Mouse (Mus musculus) intestine, embryonic 15.5 days (tissue): Measurements from ENCODE around the gene Tmub1. TPM values are rescaled to one million over a fixed set of nuclear protein-coding genes. Genes with fewer than 3 reads are reported as not detected.
"Not testable (repeated sequence)": the region's sequence is repeated elsewhere in the genome, so short reads cannot be mapped to it uniquely, and the experiment has no call there.

Experiments used
- ATAC-seq: fragments of 200-750 bp; cut with Nextera tagmentation; 2 replicates; pipeline ENCODE4 v1.8.0; 2017; ENCODE audit warnings: moderate TSS enrichment, moderate library complexity
- H3K27ac ChIP-seq: fragments of 300-500 bp; sonication (generic); 2 replicates; pipeline ENCODE4 v1.5.1; 2015; ENCODE audit warnings: mild to moderate bottlenecking, inconsistent platforms
- H3K27me3 ChIP-seq: fragments of 300-500 bp; sonication (generic); replicated peaks from 2 replicates; pipeline ENCODE4 v1.6.1; 2015; ENCODE audit warnings: inconsistent platforms
- H3K36me3 ChIP-seq: fragments of 300-500 bp; sonication (generic); 2 replicates; pipeline ENCODE4 v1.6.1; 2015; ENCODE audit warnings: inconsistent platforms
- H3K4me1 ChIP-seq: fragments of 300-500 bp; sonication (generic); replicated peaks from 2 replicates; pipeline ENCODE4 v1.6.1; 2015; ENCODE audit warnings: inconsistent platforms
- H3K4me2 ChIP-seq: fragments of 300-500 bp; sonication (generic); replicated peaks from 2 replicates; pipeline ENCODE4 v1.6.1; 2015; ENCODE audit warnings: mild to moderate bottlenecking, inconsistent platforms
- H3K4me3 ChIP-seq: fragments of 300-500 bp; sonication (generic); replicated peaks from 2 replicates; pipeline ENCODE4 v1.5.1; 2015; ENCODE audit warnings: inconsistent platforms
- H3K9ac ChIP-seq: fragments of 300-500 bp; sonication (generic); 2 replicates; pipeline ENCODE4 v1.6.1; 2015; ENCODE audit warnings: inconsistent platforms
- H3K9me3 ChIP-seq: fragments of 300-500 bp; sonication (generic); 2 replicates; pipeline ENCODE4 v1.6.1; 2016; ENCODE audit warnings: inconsistent platforms
- whole genome bisulfite sequencing: fragments of 180-500 bp; shearing (Covaris S2); methylation state at CpG from one replicate; pipeline ENCODE4 v1.1.7; 2015; 5-methylcytosine and 5-hydroxymethylcytosine counted together
- polyA plus RNA-seq: library from polyadenylated mRNA; unstranded; fragments of >200 nt; fragmentation: Nextera tagmentation; extraction: Ambion mirVana; gene quantifications from 2 replicates; pipeline ENCODE4 v1.2.1, GENCODE M21; 2015

The Tmub1 gene
- polyA plus RNA-seq, 1 experiment from 2014 or later: 22.4 TPM

DNA sequence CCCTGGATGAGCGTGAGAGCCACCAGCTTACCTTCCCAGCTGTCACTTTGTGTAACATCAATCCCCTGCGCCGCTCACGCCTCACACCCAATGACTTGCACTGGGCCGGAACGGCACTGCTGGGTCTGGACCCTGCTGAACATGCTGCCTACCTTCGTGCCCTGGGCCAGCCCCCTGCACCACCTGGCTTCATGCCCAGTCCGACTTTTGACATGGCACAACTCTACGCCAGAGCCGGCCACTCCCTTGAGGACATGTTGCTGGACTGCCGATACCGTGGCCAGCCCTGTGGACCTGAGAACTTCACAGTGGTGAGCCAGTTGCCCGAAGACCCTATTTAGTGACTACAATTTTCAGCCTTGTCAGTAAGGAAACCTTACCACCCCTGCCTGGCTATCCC is 33.7 kb downstream of the Tmub1 start:
- Histone ChIP-seq H3K4me2 (0 out of 2 replicates have a peak overlapping the region, but pooled peaks have one; percentile 12), H3K27me3 (no peaks in the 10 kb centered on the region), H3K4me3 (no peak overlapping the region), H3K36me3 (no peaks in the 10 kb centered on the region), H3K9me3 (no peaks in the 10 kb centered on the region), H3K27ac (no peak overlapping the region), H3K4me1 (peaks cover 14% of the 10 kb centered on the region), H3K9ac (no peak overlapping the region)
- ATAC-seq: no peak
- WGBS: 84% methylated on average over 13 of the region's 13 CpGs

DNA sequence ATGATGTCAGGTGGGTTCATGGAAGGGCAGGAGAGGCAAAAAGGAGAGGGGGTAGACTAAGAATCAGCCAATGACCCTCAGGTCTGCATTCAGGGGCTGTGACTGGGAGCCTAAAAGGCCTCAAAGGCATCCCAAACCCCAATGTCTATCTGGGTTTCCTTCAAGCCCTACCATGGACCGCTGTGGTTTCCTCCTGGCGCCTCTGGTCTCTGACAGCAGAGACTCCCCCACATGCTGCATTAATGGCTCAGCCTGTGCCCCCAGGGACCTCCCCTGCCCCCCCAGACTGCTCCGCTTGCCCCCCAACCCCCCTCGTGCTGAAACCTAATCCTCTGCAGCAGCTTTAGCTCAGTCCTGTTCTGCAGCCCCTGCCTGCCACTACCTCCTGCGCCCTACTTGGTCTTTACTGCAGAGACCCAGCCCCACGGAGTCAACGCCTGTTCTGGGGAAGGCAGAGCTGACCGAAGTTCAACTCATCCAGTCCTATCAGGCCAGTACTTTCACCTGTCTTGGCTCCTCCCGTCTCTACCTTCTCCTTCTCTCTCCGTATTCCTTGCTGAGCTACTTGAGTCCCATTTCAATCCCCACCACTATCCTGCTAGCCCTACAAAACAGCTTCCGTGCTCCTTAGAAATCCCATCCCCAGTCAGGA is 34.5 kb downstream of the Tmub1 start, which contains the start of gene Asic3:
Gene Asic3 (plus strand): TSS at position 351 of the 652 bp plus-strand sequence.
- Histone ChIP-seq H3K27ac (no peak within 1 kb of the TSS), H3K4me3 (no peak within 1 kb of the TSS), H3K9me3 (no peaks in the 10 kb centered on the region), H3K4me2 (0 out of 2 replicates have a peak within 1 kb of the TSS, but pooled peaks have one; percentile 12), H3K27me3 (no peaks in the 10 kb centered on the region), H3K4me1 (peaks cover 14% of the 10 kb centered on the region), H3K9ac (no peak within 1 kb of the TSS), H3K36me3 (peaks cover 4% of the 10 kb centered on the region)
- 35% methylated on average over 11 of the region's 11 CpGs for WGBS
- peak; percentile 60 for ATAC-seq

DNA sequence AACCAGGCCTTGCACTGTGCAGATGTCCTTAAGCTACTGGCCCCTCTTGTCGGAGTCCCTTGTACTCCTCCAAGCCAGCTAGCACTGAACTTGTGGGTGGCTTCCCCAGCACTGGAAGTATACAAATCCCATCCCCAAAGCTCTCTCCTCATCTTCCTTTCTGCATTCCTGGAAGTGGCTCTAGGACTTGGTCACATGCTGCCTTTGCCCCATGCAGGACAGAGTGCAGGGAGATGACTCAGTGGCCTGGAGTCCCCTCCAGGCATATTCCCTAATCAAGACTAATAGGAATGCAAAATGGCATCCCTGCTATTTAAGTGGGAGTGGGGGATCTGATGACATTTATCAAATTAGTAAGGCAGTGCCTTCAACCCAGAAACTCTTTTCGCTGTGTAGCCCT is 35.6 kb downstream of the Tmub1 start:
- Histone ChIP-seq H3K36me3 (peaks cover 8% of the 10 kb centered on the region), H3K4me1 (peaks cover 14% of the 10 kb centered on the region), H3K9me3 (no peaks in the 10 kb centered on the region), H3K27ac (no peak overlapping the region), H3K9ac (no peak overlapping the region), H3K27me3 (no peaks in the 10 kb centered on the region), H3K4me3 (no peak overlapping the region), H3K4me2 (no peak overlapping the region)
- 57% methylated on average over 2 of the region's 2 CpGs for WGBS
- no peak for ATAC-seq

DNA sequence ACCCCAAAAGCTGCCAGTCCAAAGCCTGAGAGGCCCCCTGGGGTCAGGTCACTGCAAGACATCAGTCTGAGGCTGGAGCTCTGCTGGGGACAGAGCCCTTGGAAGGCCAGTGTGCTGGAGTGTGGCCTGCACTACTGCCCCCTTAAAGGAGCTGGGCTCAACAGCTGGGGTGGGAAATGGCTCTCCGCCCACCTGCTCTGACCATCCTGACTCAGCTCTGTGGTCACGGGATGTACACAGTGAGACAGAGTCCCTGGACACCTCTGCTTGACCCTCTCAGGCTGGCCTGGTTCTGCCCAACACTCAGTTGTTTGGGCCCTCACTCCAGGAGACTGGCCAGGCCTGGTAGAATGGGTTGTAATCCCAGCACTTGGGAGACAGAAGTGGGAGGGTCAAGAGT is 38.2 kb downstream of the Tmub1 start:
- peaks cover 20% of the 10 kb centered on the region for H3K36me3 ChIP-seq
- H3K4me1 ChIP-seq: peaks cover 5% of the 10 kb centered on the region
- H3K27me3 ChIP-seq: no peaks in the 10 kb centered on the region
- H3K4me3 ChIP-seq: no peak overlapping the region
- H3K4me2 ChIP-seq: no peak overlapping the region
- WGBS: 79% methylated on average over 2 of the region's 2 CpGs
- no peak overlapping the region for H3K27ac ChIP-seq
- no peaks in the 10 kb centered on the region for H3K9me3 ChIP-seq
- no peak for ATAC-seq
- H3K9ac ChIP-seq: no peak overlapping the region

DNA sequence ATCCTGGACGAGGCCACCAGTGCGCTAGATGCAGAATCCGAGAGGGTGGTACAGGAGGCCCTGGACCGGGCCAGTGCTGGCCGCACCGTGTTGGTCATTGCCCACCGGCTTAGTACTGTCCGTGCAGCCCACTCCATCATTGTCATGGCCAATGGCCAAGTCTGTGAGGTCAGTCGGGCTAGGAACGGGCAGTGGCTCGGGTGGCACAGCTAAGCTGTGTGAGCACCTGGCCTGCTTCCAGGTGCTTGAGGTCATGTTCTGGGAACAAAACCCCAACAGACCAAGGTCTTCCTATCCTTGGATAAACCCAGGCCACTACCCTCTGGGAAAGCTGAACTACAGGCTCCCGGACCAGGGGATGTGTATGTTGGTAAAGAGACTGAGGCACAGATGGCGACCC is 39.0 kb downstream of the Tmub1 start:
- H3K27me3 ChIP-seq: no peaks in the 10 kb centered on the region
- 90% methylated on average over 13 of the region's 13 CpGs for WGBS
- no peaks in the 10 kb centered on the region for H3K9me3 ChIP-seq
- H3K27ac ChIP-seq: no peak overlapping the region
- H3K4me1 ChIP-seq: peaks cover 2% of the 10 kb centered on the region
- H3K9ac ChIP-seq: no peak overlapping the region
- no peak for ATAC-seq
- H3K4me2 ChIP-seq: no peak overlapping the region
- H3K4me3 ChIP-seq: no peak overlapping the region
- H3K36me3 ChIP-seq: peaks cover 20% of the 10 kb centered on the region

DNA sequence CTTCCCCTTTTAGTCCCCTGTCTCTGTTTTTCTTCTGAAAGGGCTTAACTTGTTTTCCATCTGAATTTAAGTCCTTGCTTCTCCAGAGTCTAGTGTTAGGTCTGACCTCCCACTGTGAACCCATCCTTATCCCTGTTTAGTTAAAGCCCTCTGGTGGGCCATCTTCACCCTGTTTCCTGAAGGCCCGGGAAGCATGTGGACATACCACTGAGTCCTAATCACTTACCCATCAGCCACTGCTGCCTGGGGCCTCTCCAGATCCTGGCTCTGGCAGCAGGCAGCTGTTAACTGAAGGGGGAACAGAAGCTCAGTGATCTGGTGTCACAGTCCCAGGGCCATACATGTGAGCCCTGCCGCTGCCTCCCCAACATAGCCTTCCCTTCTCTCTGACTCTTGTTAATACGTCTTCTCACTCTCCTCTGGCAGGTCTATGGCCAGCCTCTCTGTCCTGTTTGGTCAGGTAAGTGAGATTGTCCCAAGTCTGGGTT is 42.2 kb downstream of the Tmub1 start:
- Histone ChIP-seq H3K27ac (no peak overlapping the region), H3K4me1 (no peaks in the 10 kb centered on the region), H3K9ac (no peak overlapping the region), H3K4me2 (no peak overlapping the region), H3K36me3 (peaks cover 36% of the 10 kb centered on the region), H3K9me3 (no peaks in the 10 kb centered on the region), H3K4me3 (no peak overlapping the region), H3K27me3 (no peaks in the 10 kb centered on the region)
- WGBS: 68% methylated on average over 3 of the region's 3 CpGs
- ATAC-seq: no peak

DNA sequence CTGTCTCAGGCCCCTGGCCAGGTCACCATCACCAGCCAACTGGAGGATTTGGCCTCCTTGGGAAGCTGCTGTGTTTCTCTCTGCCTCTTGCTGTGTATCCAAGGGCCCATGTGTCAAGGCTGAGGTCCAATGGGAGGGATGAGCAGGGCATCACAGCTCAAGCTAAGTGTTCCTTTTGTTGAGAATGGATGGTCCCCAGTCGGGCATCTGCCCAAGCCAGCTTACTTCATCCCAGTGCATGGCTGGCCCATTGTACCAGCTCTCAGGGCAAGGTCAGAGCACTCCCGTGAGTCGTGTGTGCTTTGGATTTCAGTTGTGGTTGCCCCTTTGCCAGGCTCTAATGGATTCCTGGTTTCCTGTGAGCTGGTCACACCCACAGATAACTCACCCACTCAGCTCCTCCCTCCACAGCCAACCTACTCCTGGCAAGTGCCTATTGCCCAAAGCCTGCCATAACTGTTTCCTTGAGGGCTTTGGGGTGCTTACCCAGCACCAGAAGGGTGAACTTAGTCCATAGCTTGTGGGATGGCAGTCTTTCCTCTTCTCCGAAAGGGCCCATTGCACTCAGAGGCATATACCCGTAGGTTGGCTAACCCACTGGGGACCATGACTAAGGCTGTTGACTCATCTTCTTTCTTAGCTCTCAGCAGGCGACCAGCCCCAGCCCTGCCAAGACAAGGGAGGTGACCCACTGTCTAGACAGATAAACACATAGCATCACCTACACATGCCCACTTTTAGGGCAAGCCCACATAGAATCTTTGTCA is 42.9 kb downstream of the Tmub1 start:
- H3K4me2 ChIP-seq: no peak overlapping the region
- H3K27ac ChIP-seq: no peak overlapping the region
- H3K36me3 ChIP-seq: peaks cover 39% of the 10 kb centered on the region
- H3K9me3 ChIP-seq: no peaks in the 10 kb centered on the region
- ATAC-seq: no peak
- no peak overlapping the region for H3K9ac ChIP-seq
- WGBS: 86% methylated on average over 6 of the region's 6 CpGs
- no peaks in the 10 kb centered on the region for H3K4me1 ChIP-seq
- H3K4me3 ChIP-seq: no peak overlapping the region
- H3K27me3 ChIP-seq: no peaks in the 10 kb centered on the region

DNA sequence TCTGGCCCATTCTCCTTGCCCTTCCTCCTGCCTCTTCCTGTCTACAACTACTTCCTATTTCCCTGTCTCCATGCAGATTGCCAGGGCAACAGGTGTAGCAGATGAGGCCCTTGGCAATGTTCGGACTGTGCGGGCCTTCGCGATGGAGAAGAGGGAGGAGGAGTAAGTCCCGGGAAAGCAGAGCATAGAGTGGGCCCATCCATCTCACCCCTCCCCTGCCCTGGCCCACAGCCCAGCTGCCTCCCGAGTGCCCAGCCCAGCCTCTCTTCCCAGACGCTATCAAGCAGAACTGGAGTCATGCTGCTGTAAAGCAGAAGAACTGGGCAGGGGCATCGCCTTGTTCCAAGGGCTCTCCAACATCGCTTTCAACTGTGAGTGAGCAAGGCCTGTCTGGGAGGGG is 45.7 kb downstream of the Tmub1 start:
- WGBS: 80% methylated on average over 9 of the region's 9 CpGs

DNA sequence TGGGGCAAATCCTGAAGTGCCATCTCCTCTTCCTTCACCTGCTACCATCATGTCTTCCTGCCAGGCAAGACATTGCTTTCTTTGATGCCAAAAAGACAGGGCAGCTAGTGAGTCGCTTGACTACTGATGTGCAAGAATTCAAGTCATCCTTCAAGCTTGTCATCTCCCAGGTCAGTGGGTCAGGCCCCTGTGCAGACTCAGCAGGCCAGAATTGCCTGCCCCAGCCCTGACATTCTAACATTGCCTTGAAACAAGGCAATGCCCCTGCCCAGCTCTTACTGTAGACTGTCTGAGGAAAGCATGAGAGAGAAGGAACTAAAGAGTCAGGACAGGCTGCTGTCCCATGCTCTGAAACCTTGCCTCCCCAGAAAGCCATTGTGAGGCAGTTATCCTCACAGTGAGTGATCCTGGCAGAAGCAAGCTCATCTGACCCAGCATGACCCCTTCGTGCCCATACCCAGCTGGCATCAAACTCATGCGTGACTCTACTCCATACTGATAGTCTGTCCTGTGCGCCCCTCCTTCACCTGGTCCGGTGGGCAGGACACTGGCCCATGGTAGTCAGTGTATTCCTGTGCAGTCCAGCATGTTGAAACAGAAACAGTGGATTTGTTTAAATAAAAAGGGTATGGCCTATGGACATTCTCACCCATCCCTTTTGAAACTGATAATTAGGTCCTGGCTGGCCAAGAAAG is 46.6 kb downstream of the Tmub1 start:
- no peak for ATAC-seq
- no peaks in the 10 kb centered on the region for H3K4me1 ChIP-seq
- no peak overlapping the region for H3K4me3 ChIP-seq
- no peaks in the 10 kb centered on the region for H3K27me3 ChIP-seq
- 90% methylated on average over 5 of the region's 5 CpGs for WGBS
- peaks cover 23% of the 10 kb centered on the region; the same call in 1 of the 2 replicates for H3K36me3 ChIP-seq
- no peak overlapping the region for H3K9ac ChIP-seq
- no peak overlapping the region for H3K4me2 ChIP-seq
- no peaks in the 10 kb centered on the region for H3K9me3 ChIP-seq
- no peak overlapping the region for H3K27ac ChIP-seq

More for the DNA sequence above, 45.7 kb downstream of the Tmub1 start:
- H3K4me1 ChIP-seq: no peaks in the 10 kb centered on the region
- ATAC-seq: peak; percentile 29; the same call in 1 of the 2 replicates
- no peak overlapping the region for H3K4me2 ChIP-seq
- H3K9me3 ChIP-seq: no peaks in the 10 kb centered on the region
- H3K4me3 ChIP-seq: no peak overlapping the region
- peaks cover 32% of the 10 kb centered on the region; the same call in 1 of the 2 replicates for H3K36me3 ChIP-seq
- H3K27ac ChIP-seq: no peak overlapping the region
- no peaks in the 10 kb centered on the region for H3K27me3 ChIP-seq
- no peak overlapping the region for H3K9ac ChIP-seq

DNA sequence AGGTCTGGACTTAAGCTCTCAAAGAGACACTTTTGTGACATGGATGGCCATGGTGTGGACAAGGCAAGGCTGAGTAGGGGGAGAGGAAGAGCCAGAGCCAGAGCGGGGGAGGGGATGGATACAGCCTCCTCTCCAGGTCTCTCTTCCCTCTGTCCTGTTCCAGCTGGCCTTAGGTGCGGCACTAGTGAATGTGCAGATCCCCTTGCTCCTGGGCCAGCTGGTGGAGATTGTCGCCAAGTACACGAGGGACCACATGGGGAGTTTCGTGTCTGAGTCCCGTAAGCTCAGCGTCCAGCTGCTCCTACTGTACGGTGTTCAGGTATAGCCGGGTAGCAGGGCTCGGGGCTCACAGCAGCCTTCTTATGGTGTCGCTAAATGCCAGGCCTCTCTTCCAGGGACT is 47.3 kb downstream of the Tmub1 start:
- H3K4me2 ChIP-seq: no peak overlapping the region
- H3K9ac ChIP-seq: no peak overlapping the region
- no peak overlapping the region for H3K4me3 ChIP-seq
- 85% methylated on average over 11 of the region's 11 CpGs for WGBS
- no peak overlapping the region for H3K27ac ChIP-seq
- H3K36me3 ChIP-seq: peaks cover 20% of the 10 kb centered on the region; the same call in 1 of the 2 replicates
- ATAC-seq: no peak
- no peaks in the 10 kb centered on the region for H3K9me3 ChIP-seq
- H3K27me3 ChIP-seq: no peaks in the 10 kb centered on the region
- no peaks in the 10 kb centered on the region for H3K4me1 ChIP-seq

DNA sequence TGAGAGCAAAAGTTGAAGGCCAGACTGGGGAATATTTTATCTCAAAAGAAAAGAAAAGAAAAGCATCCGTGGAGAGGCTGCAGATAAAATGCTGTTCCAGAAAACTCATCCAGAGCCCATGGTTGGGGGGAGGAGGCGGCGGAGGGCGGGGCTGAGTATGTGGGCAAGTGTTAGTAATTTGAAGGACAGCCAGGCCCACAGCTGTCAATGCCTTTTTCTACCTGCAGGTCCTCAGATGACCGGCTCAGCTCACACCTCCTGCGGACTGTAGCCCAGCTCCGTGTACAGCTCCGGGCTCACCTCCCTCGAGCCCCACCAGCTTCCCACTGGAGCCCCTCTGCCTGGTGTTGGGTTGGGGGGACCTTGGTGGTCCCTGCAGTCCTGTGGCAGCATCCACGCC is 48.0 kb downstream of the Tmub1 start:
- Histone ChIP-seq H3K4me1 (no peaks in the 10 kb centered on the region), H3K4me3 (no peak overlapping the region), H3K9ac (no peak overlapping the region), H3K4me2 (no peak overlapping the region), H3K9me3 (no peaks in the 10 kb centered on the region), H3K36me3 (peaks cover 20% of the 10 kb centered on the region; the same call in 1 of the 2 replicates), H3K27me3 (no peaks in the 10 kb centered on the region), H3K27ac (no peak overlapping the region)
- no peak for ATAC-seq
- WGBS: 90% methylated on average over 10 of the region's 10 CpGs

DNA sequence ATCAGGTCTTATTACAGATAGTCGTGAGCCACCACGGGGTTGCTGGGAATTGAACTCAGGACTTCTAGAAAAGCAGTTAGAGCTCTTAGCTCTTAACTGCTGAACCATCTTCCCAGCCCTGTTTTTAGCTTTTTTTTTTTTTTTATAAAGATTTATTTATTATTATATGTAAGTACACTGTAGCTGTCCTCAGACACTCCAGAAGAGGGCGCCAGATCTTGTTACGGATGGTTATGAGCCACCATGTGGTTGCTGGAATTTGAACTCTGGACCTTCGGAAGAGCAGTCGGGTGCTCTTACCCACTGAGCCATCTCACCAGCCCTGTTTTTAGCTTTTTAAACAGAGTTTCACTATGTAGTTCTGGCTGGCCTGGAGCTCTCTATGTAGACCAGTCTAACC is 51.4 kb downstream of the Tmub1 start:
- H3K4me1 ChIP-seq, H3K4me2 ChIP-seq: not testable (repeated sequence)

More for the DNA sequence above, 51.4 kb downstream of the Tmub1 start:
- not testable (repeated sequence) for H3K27ac ChIP-seq, H3K9me3 ChIP-seq, ATAC-seq, H3K36me3 ChIP-seq, H3K4me3 ChIP-seq, H3K27me3 ChIP-seq, H3K9ac ChIP-seq
- WGBS: 87% methylated on average over 6 of the region's 6 CpGs
